Mouse (Mus musculus): ENCODE data around the gene 5430427O19Rik. TPM values are rescaled to one million over a fixed set of nuclear protein-coding genes. Genes with fewer than 3 reads are reported as not detected.

Gene 5430427O19Rik
- polyA plus RNA-seq, 1 experiment from 2014 or later = 0.05 TPM

Other genes with a start within 250 kb of the 5430427O19Rik start
- gene Gk, start 93.5 kb upstream of the 5430427O19Rik start, polyA plus RNA-seq (2014; fragmentation: Nextera tagmentation; extraction: Ambion mirVana) = 7.9 and 8.6 TPM in 2 replicates
- gene Samt3, start 173.8 kb downstream of the 5430427O19Rik start, polyA plus RNA-seq (2014; fragmentation: Nextera tagmentation; extraction: Ambion mirVana) = not detected in 2 replicates

All from forebrain, embryonic 11.5 days (tissue).